Mouse (Mus musculus): ENCODE measurements around the gene Dlg4.
"Not testable (repeated sequence)": the region's sequence is repeated elsewhere in the genome, so short reads cannot be mapped to it uniquely, and the experiment has no call there.

The Dlg4 gene

DNA sequence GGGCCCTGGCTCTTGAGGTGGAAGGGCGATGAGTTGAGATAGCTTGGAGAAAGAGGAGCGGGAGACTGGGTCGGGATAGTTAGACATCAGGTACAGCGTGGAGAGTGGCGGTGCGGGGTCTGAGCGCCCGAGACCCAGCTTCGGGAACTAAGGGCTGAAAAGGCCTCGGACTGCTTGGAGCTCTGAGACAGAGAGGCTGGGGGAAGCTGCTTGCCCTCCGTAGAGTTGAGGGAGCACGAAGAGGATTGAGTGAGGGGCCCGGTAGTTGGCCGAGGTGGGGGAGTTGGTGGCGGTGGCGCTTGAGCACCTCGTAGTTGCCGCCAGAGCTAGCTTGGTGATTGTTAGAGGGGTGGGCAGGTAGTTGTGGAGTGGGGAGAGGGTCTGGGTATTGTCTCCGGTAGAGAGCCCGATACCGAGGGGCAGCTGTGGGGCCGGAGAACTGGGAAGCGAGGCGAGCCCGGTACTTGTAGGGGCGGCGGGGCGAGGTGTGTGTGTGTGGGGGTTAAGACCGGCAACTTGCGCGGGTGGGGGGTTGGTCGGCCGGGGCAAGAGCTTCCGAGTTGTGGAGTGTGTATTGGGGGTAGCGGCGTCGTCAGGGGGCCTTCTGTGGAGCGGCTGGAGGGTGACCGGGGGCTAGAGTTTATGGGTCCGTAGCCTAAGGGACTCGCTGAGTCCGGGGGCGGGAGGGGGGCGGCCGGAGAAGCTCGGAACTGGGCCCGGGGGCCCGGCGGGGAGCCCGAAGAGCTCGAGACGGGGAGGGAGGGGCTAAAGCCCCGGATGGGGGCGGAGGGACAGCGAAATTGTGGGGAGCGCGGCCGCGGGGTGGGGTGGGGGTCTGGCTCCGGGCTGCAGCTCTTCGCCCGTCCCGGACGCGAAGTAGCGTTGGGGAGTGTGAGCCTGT, 20.3 kb upstream of the Dlg4 start:
- no peak for DNase-seq (ENCODE audit: low read depth, low spot score)

- DNase-seq (ENCODE audit: low read depth, low spot score), result peak; percentile 63
Measured at GRCm38 (mm10) chr11:69997070-69997509, 19.7 kb upstream of the Dlg4 start.

DNA sequence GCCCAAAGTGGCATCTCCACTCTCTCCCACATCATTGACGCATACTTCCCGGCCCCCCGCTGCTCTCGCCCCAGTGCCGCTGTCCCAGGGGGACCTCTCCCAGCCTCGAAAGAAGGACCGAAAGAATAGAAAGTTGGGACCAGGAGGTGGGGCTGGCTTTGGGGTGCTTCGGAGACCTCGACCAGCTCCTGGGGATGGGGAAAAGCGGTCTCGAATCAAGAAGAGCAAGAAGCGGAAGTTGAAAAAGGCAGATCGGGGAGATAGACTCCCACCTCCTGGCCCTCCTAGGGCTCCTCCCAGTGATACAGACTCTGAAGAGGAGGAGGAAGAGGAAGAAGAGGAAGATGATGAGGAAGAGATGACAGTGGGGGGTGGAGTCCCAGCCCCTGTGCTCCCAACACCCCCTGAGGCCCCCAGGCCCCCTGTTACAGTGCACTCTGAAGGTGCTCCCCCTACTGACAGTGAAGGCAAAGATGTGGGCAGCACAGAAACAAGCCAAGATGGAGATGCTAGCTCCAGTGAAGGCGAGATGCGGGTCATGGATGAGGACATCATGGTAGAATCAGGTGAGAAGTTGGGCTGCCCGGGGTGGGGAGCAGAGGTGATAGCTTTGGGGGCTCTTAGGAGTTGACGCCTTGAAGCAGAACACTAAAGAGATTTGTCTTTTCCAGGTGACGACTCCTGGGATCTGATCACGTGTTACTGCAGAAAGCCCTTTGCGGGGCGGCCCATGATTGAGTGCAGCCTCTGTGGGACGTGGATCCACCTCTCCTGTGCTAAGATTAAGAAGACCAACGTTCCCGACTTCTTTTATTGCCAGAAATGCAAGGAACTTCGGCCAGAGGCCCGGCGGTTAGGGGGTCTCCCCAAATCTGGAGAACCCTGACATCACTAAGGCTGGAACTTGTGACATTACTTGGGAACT, 17.9 kb upstream of the Dlg4 start:
- DNase-seq (ENCODE audit: low read depth, low spot score), result no peak

DNA sequence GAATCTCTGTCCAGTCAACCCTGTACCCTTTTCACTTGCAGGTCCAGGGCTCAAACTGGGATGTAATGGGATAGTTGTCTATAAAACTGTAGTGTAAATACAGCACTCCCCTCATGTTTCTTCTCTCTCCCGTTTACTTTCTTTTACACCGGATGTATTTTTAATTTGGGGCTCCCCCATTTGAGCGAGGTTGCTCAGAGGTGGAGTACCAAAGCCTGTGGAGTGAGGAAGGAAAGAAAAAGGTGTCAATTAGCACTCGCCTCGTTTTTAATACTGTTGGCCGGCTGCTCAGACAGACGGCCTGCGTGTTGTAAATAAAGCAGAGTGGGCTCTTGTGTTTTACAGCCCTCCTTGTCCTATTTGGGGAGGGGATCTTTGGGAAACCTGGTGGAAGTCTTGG, 17.1 kb upstream of the Dlg4 start:
- no peak for DNase-seq (ENCODE audit: low read depth, low spot score)

GRCm38 (mm10) chr11:70000396-70000898, 16.3 kb upstream of the Dlg4 start, which contains the start of gene Dvl2:
Dvl2 (plus strand) TSS chr11:70000595.
- peak; percentile 81 for DNase-seq (ENCODE audit: low read depth, low spot score)

DNA sequence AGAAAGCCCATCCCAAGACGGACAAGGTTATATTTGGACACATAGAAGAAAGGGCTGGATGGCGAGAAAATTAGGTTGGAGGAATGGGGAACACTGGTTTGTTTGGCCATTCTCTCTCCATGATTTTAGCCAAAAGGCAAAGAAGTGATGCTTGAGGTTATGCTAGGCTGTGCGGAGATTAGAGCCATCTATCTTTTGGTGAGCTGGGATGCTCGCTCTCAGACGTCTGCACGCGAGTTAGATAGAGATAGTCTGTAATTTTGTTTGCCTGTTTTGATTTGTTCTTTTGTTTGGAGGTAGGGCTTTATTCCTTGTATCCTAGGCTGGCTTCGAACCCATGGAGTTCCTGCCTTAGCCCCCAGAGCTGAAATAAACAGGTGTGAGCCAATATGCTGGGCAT, 15.6 kb upstream of the Dlg4 start:
- no peak for DNase-seq (ENCODE audit: low read depth, low spot score)

GRCm38 (mm10) chr11:70001865-70002264, 14.9 kb upstream of the Dlg4 start:
- DNase-seq (ENCODE audit: low read depth, low spot score), result no peak

- DNase-seq (ENCODE audit: low read depth, low spot score), result no peak
Measured at GRCm38 (mm10) chr11:70002471-70002870, 14.3 kb upstream of the Dlg4 start.

DNA sequence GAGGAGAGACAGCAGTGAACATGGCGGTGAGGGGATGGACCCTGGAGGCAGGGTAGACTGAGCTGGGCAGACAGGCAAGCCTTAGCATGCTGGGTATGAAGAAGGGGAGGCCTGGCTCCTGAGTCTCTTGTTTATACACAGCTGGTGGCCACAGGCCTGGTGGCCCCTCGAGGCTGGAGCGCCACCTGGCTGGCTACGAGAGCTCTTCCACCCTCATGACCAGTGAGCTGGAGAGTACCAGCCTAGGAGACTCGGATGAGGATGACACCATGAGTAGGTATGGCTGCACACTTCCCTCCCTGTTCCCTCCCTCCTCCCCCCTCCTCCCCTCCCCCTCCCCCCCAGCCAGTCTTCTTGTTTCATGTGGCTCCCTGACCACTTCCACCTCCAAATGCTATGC, 11.2 kb upstream of the Dlg4 start:
- no peak for DNase-seq (ENCODE audit: low read depth, low spot score)

GRCm38 (mm10) chr11:70010033-70010432, 6.7 kb upstream of the Dlg4 start:
- DNase-seq (ENCODE audit: low read depth, low spot score), result no peak

DNA sequence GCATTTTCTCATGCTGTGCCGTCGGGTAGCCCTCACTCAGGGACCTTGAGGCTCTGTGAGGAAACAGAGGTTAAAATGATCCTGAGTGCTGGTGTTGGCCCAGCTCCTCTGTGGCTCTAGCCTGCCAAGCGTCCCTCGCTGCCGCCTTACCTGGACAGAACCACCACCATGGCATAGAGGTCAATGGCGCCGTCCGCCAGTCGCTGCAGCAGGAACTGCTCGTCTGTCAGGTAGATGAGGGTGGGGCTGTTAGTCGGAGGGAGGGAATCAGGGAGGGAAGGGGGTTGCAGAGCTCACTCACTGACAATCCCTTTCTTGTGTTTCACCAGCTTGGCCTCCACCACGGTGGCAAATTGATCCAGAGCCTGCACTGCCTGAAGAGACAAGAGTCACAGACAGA, 6.2 kb upstream of the Dlg4 start:
- DNase-seq (ENCODE audit: low read depth, low spot score), result no peak

- no peak for DNase-seq (ENCODE audit: low read depth, low spot score)
Measured at GRCm38 (mm10) chr11:70010961-70011360, 5.8 kb upstream of the Dlg4 start.

DNA sequence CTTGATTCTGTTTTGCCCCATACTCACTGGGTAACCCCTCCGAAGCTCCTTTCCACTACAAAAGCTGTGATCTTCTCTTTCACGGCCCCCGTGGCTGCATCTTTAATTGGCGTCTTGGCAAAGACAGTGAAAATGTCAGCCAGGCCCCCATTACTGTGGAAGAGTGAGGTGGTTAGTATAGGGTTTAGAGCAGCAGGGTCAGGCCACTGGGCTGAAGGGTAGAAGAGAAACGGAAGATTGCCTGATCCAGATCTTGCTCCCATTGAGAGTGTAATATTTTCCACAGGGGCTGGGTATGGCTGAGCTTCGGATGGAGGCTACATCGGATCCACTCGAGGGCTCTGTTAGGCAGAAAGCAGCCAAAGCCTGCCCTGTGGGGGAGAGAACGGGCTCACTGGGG, 3.8 kb upstream of the Dlg4 start:
- no peak for DNase-seq (ENCODE audit: low read depth, low spot score)

DNA sequence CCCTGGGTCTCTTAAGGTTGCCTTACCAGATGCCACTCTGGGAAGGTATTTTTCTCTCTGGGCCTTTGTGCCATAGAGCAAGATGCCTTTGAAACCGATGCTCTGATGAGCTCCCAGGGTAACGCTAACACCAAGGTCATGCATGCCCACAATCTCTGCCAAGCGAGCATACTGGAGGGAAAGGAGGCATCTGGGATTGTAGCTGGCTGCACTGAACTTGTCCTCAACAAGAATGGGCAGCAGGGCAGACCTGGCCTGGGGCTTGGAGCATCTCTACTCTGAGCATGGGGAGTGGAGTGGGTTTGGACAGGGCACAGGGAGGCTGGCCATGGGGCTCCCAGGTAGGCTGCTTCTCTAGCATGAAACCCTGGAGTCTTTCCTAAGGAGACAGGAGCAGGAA, 3.3 kb upstream of the Dlg4 start:
- DNase-seq (ENCODE audit: low read depth, low spot score), result no peak

GRCm38 (mm10) chr11:70014051-70014450, 2.7 kb upstream of the Dlg4 start:
- no peak for DNase-seq (ENCODE audit: low read depth, low spot score)

GRCm38 (mm10) chr11:70014880-70015558, 1.7 kb upstream of the Dlg4 start, which contains the start of gene Acadvl:
Acadvl (minus strand) TSS chr11:70015411.
- peak; percentile 80 for DNase-seq (ENCODE audit: low read depth, low spot score)

DNA sequence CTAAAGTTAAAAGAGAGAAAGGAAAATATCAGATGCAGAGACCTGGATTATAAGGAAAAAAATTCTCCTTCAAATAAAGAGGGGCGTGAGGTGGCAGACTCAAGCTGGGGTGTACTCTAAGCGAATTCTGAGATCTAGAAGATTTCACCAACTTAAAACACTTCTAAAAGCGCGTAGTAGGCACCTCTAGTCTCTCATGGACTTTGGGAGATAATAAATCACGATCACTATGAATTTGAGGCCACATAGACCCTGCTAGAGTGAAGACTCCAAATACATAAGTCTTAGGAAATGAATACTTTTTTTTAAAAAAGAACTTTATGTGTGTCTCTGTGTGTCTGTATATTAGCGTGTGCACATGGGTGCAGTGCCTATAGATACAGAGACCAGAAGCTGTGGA, 1.1 kb upstream of the Dlg4 start:
- DNase-seq (ENCODE audit: low read depth, low spot score), result no peak

DNA sequence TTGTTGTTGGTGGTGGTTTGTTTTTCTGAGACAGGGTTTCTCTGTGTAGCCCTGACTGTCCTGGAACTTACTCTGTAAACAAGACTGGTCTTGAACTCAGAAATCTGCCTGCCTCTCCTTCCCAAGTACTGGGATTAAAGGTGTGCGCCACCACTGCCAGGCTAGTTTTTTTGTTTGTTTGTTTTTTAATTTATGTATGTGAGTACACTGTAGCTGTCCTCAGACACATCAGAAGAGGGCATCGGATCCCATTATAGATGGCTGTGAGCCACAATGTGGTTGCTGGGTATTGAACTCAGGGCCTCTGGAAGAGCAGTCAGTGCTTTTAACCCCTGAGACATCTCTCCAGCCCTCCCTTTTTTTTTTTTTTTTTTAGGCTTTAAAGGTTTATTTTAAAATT, 565 bp upstream of the Dlg4 start:
- not testable (repeated sequence) for DNase-seq (ENCODE audit: low read depth, low spot score)

DNA sequence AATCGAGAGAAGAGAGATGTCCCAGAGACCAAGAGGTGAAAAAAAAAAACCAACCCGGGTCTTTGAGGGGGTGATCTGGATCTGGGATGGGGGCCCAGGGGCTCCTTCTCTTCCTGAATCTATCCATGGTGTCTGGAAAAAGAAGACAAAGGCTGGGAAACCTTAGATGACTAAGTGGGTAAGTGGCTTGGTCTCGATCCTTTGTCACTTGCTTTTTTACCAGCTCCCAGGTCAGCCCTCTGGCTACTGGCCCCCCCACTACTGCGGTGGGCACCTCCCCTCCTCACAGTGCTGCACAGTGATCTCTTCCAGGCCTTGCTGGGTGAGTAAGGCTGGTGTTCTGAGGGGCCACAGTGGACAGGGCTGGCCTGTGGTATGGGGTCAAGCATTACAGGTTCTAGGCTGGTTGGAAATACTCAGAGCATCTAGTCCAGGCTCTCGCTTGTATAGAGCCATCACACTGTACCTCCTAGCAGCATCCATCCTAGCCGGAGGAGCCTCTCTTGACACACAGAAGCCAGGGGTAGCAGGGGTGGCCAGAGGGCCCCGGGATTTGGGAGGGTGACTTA, 541 bp downstream of the Dlg4 start:
- DNase-seq (ENCODE audit: low read depth, low spot score), result no peak

DNA sequence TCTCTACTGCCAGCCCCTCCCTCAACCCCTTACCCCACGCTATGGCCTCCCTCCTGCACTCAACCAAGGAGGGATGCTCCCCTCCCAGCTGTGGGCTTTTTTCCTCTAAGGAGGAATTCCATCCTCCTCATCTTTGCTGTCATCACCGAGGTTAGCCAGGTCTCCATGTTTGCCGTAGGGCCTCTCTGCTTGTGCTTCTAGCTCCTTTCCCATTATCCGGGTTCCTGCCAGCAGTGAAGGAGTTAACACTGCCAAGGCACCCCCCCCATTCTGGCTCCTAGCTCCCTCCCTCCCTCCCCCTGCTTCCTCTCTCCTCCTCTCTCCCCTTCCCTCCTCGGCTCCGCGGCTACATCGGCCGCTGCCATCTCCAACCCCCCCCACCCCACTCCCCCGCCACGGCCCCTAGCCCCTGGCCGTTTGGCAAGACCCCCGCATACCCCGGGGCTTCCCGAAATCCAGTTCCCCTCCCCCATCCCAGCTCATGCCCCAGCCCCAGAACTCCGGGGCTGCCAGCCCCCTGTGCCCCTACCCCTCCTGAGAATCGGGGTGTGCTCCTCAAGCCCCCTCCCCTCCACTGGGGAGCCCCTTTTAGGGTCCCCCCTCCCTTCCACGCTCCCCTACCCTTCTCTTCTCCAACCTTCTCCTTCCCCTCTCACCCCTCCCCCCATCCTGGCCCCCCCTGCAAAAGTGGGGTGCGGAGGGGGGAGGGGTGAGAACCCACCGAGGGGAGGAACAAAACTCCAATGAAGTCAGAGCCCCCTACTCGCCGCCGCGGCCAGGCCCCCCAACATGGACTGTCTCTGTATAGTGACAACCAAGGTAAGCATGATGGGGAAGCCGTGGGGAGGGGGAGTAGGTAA, 1.6 kb downstream of the Dlg4 start:
- no peak for DNase-seq (ENCODE audit: low read depth, low spot score)

Data from c-Kit-negative CD71-positive TER-119-positive erythroid progenitor cells, embryonic 14.5 days (primary cell).